Mouse (Mus musculus) stomach, postnatal 0 days (tissue): ENCODE measurements at regions not wholly inside any gene's neighbourhood (a gene's known extent, or its start where the extent isn't known, plus 50 kb on each side); places are given as distances from the start of the nearest gene placed in this dataset.

Experiments used
- CTCF ChIP-seq: IDR thresholded peaks from 2 replicates; pipeline ENCODE4 v1.5.1; 2016; ENCODE audit warnings: antibody characterized with exemption, low read depth, mild to moderate bottlenecking, moderate library complexity
- EP300 ChIP-seq: optimal IDR thresholded peaks from 2 replicates; pipeline ENCODE3; 2016; ENCODE audit warnings: antibody characterized with exemption

DNA sequence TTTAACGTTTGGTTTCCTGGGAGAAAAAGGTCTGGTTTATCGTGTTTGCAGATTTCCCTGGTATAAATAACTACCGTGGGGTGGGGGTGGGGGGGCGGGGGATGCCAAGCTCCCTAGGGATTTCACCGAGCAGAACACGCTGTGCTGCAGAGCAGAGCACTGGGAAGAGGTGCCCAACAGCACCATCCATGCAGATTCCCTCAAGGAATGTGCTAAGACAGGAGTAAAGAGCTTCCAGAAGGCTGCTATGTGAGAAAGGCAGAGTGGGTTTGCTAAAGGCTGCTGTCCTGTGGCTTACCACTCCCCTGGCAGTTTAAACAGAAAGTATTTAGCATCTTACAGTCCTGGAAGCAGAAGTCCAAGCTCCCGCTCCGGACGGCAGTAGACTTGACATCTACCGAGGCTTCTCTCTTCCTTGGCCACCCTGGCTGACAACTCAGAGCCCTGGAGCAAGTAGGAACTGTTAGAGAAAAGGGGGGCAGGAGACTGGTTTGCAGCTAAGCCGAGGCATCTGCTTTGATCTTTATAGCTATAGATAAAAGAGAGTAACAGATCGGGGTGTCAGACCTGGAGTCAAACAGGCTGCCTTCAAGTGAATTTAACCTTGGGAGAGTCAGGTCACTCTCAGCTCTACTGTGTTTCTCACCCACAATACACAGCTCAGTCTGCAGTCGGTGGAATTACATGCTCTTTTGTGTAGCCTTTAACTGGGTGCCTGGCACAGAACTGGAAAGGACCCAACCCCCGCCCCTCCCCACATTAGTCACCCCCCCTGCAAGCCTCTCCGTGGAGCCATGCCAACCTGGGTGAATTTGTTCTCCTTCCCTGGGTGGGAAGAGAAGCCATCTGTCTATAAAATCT is 1132.8 kb upstream of the Gulo start:
- TF ChIP-seq EP300, result no peak
- TF ChIP-seq CTCF, result no peak
